Mouse (Mus musculus) heart, embryonic 13.5 days (tissue): ENCODE results near the gene H2-M10.1. TPM values are rescaled to one million over a fixed set of nuclear protein-coding genes. Genes with fewer than 3 reads are reported as not detected.
A peak's percentile ranks its signal among the peaks of the same experiment; 100 is the strongest.

ENCODE experiments used
- ATAC-seq: fragments of 200-750 bp; cut with Nextera tagmentation; 2 replicates; pipeline ENCODE4 v1.8.0; 2017; ENCODE audit warnings: moderate TSS enrichment; ENCODE audit not compliant: insufficient number of reproducible peaks, low FRiP score, low TSS enrichment; ENCODE audit errors: extremely low read depth
- H3K27ac ChIP-seq: fragments of 300-500 bp; sonication (generic); replicated peaks from 2 replicates; pipeline ENCODE4 v1.5.1; 2015; ENCODE audit warnings: moderate library complexity, mild to moderate bottlenecking, inconsistent platforms
- H3K27me3 ChIP-seq: fragments of 300-500 bp; sonication (generic); replicated peaks from 2 replicates; pipeline ENCODE4 v1.6.1; 2015; ENCODE audit warnings: mild to moderate bottlenecking, inconsistent platforms
- H3K36me3 ChIP-seq: fragments of 300-500 bp; sonication (generic); 2 replicates; pipeline ENCODE4 v1.6.1; 2015; ENCODE audit warnings: mild to moderate bottlenecking, inconsistent platforms
- H3K4me1 ChIP-seq: fragments of 300-500 bp; sonication (generic); 2 replicates; pipeline ENCODE4 v1.6.1; 2015; ENCODE audit warnings: inconsistent platforms
- H3K4me2 ChIP-seq: fragments of 300-500 bp; sonication (generic); 2 replicates; pipeline ENCODE4 v1.6.1; 2015; ENCODE audit warnings: inconsistent platforms, mild to moderate bottlenecking, moderate library complexity
- H3K4me3 ChIP-seq: fragments of 300-500 bp; sonication (generic); 2 replicates; pipeline ENCODE4 v1.5.1; 2015; ENCODE audit warnings: moderate library complexity, mild to moderate bottlenecking, inconsistent platforms
- H3K9ac ChIP-seq: fragments of 300-500 bp; sonication (generic); 2 replicates; pipeline ENCODE4 v1.6.1; 2015; ENCODE audit warnings: inconsistent platforms, mild to moderate bottlenecking, moderate library complexity
- H3K9me3 ChIP-seq: fragments of 300-500 bp; sonication (generic); 2 replicates; pipeline ENCODE4 v1.6.1; 2016; ENCODE audit warnings: inconsistent platforms
- WGBS: fragments of 180-500 bp; shearing (Covaris S2); methylation state at CpG from one replicate; pipeline ENCODE4 v1.1.7; 2015; ENCODE audit warnings: mixed read lengths; 5-methylcytosine and 5-hydroxymethylcytosine counted together
- polyA plus RNA-seq: library from polyadenylated mRNA; unstranded; fragments of >200 nt; fragmentation: Nextera tagmentation; extraction: Ambion mirVana; gene quantifications from 2 replicates; pipeline ENCODE4 v1.2.1, GENCODE M21; 2015

The H2-M10.1 gene
- polyA plus RNA-seq, 1 experiment from 2014 or later = not detected

- H3K4me2 ChIP-seq = no peak overlapping the region
- H3K9me3 ChIP-seq = peaks cover 10% of the 10 kb centered on the region; the same call in 1 of the 2 replicates
- no peaks in the 10 kb centered on the region for H3K4me1 ChIP-seq
- WGBS = 87% methylated on average over 4 of the region's 4 CpGs
- no peak overlapping the region for H3K4me3 ChIP-seq
- H3K27ac ChIP-seq = no peak overlapping the region
- peaks cover 60% of the 10 kb centered on the region for H3K36me3 ChIP-seq
- ATAC-seq = no peak
- no peak overlapping the region for H3K9ac ChIP-seq
- H3K27me3 ChIP-seq = no peaks in the 10 kb centered on the region
Measured at GRCm38 (mm10) chr17:36281521-36282245, 44.3 kb downstream of the H2-M10.1 start.

DNA sequence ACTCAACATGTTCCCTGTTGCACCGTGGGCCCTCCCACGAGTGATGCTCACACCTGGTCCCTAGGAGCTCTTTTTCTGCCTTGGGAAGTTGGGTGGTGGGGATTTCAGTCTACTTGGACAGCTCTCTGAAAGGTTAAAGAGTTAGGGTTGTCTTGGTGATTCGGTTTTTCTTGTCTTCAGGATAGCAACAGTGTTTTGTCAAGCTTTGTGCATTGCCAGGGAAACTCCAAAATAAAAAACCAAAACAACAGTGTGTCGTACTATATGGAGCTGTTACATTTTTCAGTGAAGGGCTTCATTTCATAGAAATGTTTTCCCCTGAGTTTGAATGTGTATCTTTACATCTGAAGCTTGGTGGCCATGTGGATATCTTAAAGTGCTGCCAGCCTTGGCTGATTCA is 51.2 kb downstream of the H2-M10.1 start:
- ATAC-seq = no peak
- H3K9me3 ChIP-seq = no peaks in the 10 kb centered on the region
- peaks cover 30% of the 10 kb centered on the region for H3K4me1 ChIP-seq
- no peaks in the 10 kb centered on the region for H3K27me3 ChIP-seq
- H3K9ac ChIP-seq = no peak overlapping the region
- WGBS = 88% methylated on average over 4 of the region's 4 CpGs
- no peak overlapping the region for H3K4me2 ChIP-seq
- no peak overlapping the region for H3K4me3 ChIP-seq
- H3K27ac ChIP-seq = no peak overlapping the region
- peaks cover 60% of the 10 kb centered on the region for H3K36me3 ChIP-seq

DNA sequence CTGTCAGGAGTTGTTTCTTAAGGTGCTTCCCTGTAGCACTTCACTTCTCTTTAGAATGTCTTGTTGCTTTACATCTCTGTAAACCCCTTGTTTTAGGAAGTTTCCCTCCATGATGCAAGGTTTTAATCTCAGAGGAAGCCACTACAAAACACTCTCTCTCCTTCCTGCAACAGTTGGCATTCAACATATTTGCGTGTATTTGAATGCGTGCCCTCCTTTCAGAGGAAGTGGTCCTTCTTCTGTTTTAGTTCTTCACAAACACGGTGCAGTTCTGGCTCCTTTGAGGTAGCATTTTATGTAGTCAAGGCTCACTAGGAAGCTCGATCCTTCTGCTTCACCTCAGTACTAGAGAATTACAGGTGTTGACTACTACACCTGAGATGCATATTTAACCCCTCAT is 52.2 kb downstream of the H2-M10.1 start:
- Histone ChIP-seq H3K9ac (peak overlapping the region; percentile 96; the same call in 1 of the 2 replicates), H3K36me3 (peaks cover 50% of the 10 kb centered on the region), H3K27ac (no peak overlapping the region), H3K4me3 (no peak overlapping the region), H3K4me1 (peaks cover 31% of the 10 kb centered on the region), H3K4me2 (peak overlapping the region; percentile 94; the same call in 1 of the 2 replicates), H3K9me3 (no peaks in the 10 kb centered on the region), H3K27me3 (no peaks in the 10 kb centered on the region)
- ATAC-seq = no peak
- WGBS = 86% methylated on average over 4 of the region's 4 CpGs

Other genes starting within 250 kb of the H2-M10.1 start
- not detected in 2 replicates for gene Gm19684, start 204.5 kb downstream of the H2-M10.1 start, polyA plus RNA-seq
- not detected in 2 replicates for gene Gm7030, start 196.7 kb downstream of the H2-M10.1 start, polyA plus RNA-seq
- gene Gm8909, start 157.6 kb downstream of the H2-M10.1 start, polyA plus RNA-seq = 1.3 and 1.9 TPM in 2 replicates
- gene H2-T3, start 135.9 kb downstream of the H2-M10.1 start, polyA plus RNA-seq = 0.08 and 0.09 TPM in 2 replicates
- 85.0 and 91.8 TPM in 2 replicates for gene Rpp21, start 68.1 kb downstream of the H2-M10.1 start, polyA plus RNA-seq
- 10.4 and 11.7 TPM in 2 replicates for gene Trim39, start 53.9 kb downstream of the H2-M10.1 start, polyA plus RNA-seq
- 0.13 TPM in 1 of 2 replicates, not detected in the other for gene H2-M10.2, start 39.7 kb downstream of the H2-M10.1 start, polyA plus RNA-seq
- not detected in 2 replicates for gene H2-M10.3, start 42.3 kb upstream of the H2-M10.1 start, polyA plus RNA-seq
- not detected in 2 replicates for gene H2-M10.4, start 136.2 kb upstream of the H2-M10.1 start, polyA plus RNA-seq
- gene H2-M11, start 220.9 kb upstream of the H2-M10.1 start, polyA plus RNA-seq = not detected in 2 replicates